In the genomic region with DNA sequence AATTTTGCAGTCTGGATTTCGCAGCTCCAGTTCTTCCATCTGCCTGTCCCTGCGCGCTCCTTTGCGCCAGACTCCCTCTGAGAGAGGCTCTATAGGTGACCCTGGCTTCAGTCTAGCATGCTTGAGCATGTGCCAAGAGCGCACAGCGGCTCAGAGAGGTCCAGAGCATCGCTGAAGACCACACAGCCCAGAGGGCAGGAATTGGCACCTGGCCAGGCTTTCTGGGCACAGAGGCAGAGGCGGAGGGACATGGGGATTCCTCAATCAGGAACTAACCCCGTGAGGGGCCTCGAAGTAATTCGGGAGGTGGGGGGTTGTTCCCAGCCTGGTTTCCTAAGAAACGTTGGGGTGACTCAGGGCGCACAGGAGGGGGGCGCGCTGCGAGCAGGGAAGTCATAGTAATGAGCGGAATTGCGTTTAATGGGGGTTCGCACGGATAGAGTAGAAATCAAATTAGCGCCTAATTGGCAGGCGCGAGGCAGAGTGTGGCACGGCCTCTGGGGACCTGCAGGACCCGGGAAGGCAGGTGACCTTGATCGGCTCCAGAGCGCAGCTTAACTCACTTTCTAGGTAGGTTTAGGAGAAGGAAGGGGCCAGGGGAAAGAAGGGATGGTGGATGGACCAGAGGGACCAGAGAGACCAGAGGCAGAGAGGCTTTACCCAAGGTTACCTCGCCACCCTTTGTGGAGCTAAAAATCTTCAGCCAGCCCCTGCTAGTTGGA, we compare ENCODE assay signal across 8 mouse cellular contexts.
DNase-seq lines count a peak whose midpoint lies in the region; ATAC-seq and TF ChIP-seq lines count a peak whose summit lies in the region.

No protein-coding gene starts in this region.

- H3K9ac ChIP-seq in heart, embryonic 14.5 days (ENCODE audit: low read length): peak overlapping the region; percentile 27; the same call in 1 of the 2 replicates
- H3K9ac ChIP-seq in heart, adult 2 months (ENCODE audit: low read depth, low read length): no peak overlapping the region
- no peak overlapping the region for H3K9ac ChIP-seq in embryonic facial prominence, embryonic 15.5 days
- H3K9ac ChIP-seq in intestine, embryonic 15.5 days: no peak overlapping the region
- no peak overlapping the region for H3K9ac ChIP-seq in neural tube, embryonic 12.5 days

- WGBS in heart, embryonic 14.5 days: 7% methylated on average over 28 of the region's 28 CpGs
- 15% methylated on average over 28 of the region's 28 CpGs for WGBS in heart, adult 2 months
- WGBS in embryonic facial prominence, embryonic 15.5 days: 5% methylated on average over 28 of the region's 28 CpGs
- WGBS in intestine, embryonic 15.5 days: 11% methylated on average over 28 of the region's 28 CpGs
- 9% methylated on average over 28 of the region's 28 CpGs for WGBS in neural tube, embryonic 12.5 days

- no peak for TF ChIP-seq CTCF in heart, adult 2 months (IDR thresholded peaks at IDR 0.05)

- no peak for DNase-seq in heart, adult 2 months
- peak; percentile 71 for DNase-seq in Muller cell, postnatal 12 days (ENCODE audit: inconsistent ontology term)
- DNase-seq in spleen, postnatal 36 days (ENCODE audit: low spot score in 2 of 2): no peak
- DNase-seq in thymus, postnatal 25 days: no peak

- peak overlapping the region; percentile 54 for H3K4me2 ChIP-seq in heart, embryonic 14.5 days (ENCODE audit: low read length)
- peak overlapping the region; percentile 43 for H3K4me2 ChIP-seq in embryonic facial prominence, embryonic 15.5 days (replicated peaks)
- peak overlapping the region; percentile 22 for H3K4me2 ChIP-seq in intestine, embryonic 15.5 days (replicated peaks)
- H3K4me2 ChIP-seq in neural tube, embryonic 12.5 days (replicated peaks): peak overlapping the region; percentile 47

- no peaks in the 10 kb centered on the region for H3K9me3 ChIP-seq in heart, embryonic 14.5 days (ENCODE audit: control insufficient read depth, low read length)
- no peaks in the 10 kb centered on the region for H3K9me3 ChIP-seq in embryonic facial prominence, embryonic 15.5 days (replicated peaks)
- H3K9me3 ChIP-seq in intestine, embryonic 15.5 days: no peaks in the 10 kb centered on the region
- no peaks in the 10 kb centered on the region for H3K9me3 ChIP-seq in neural tube, embryonic 12.5 days

- TF ChIP-seq POLR2A in heart, adult 2 months (IDR thresholded peaks at IDR 0.05; ENCODE audit: insufficient read depth, low read depth, low read length): no peak

- H3K27ac ChIP-seq in heart, embryonic 14.5 days (replicated peaks in 1 of 2; ENCODE audit: control insufficient read depth in 1 of 2, insufficient read depth in 1 of 2, low read depth in 2 of 2, low read length in 2 of 2): no peak overlapping the region
- H3K27ac ChIP-seq in heart, adult 2 months: no peak overlapping the region
- no peak overlapping the region for H3K27ac ChIP-seq in embryonic facial prominence, embryonic 15.5 days (replicated peaks)
- H3K27ac ChIP-seq in intestine, embryonic 15.5 days: no peak overlapping the region
- no peak overlapping the region for H3K27ac ChIP-seq in neural tube, embryonic 12.5 days

- intact Hi-C loops in heart, adult 2 months (cut with DNase I): no loop called here

- H3K79me2 ChIP-seq in heart, adult 2 months (replicated peaks; ENCODE audit: control insufficient read depth, insufficient read depth, low read length): no peaks in the 10 kb centered on the region

- H3K36me3 ChIP-seq in heart, embryonic 14.5 days (ENCODE audit: control insufficient read depth, insufficient read depth, low read length): no peaks in the 10 kb centered on the region
- H3K36me3 ChIP-seq in heart, adult 2 months (ENCODE audit: control insufficient read depth, insufficient read depth, low read length): no peaks in the 10 kb centered on the region
- H3K36me3 ChIP-seq in embryonic facial prominence, embryonic 15.5 days: no peaks in the 10 kb centered on the region
- H3K36me3 ChIP-seq in intestine, embryonic 15.5 days: no peaks in the 10 kb centered on the region
- H3K36me3 ChIP-seq in neural tube, embryonic 12.5 days: no peaks in the 10 kb centered on the region

- TF ChIP-seq EP300 in heart, adult 2 months (IDR thresholded peaks at IDR 0.05; ENCODE audit: insufficient read depth, low read depth, low read length): no peak

- peaks cover 16% of the 10 kb centered on the region for H3K27me3 ChIP-seq in heart, embryonic 14.5 days (ENCODE audit: control insufficient read depth, insufficient read depth, low read length)
- H3K27me3 ChIP-seq in heart, adult 2 months (ENCODE audit: control insufficient read depth, insufficient read depth, low read length): no peaks in the 10 kb centered on the region
- 0 out of 2 replicates have a peak, but pooled peaks cover 3% of the 10 kb centered on the region for H3K27me3 ChIP-seq in embryonic facial prominence, embryonic 15.5 days
- H3K27me3 ChIP-seq in intestine, embryonic 15.5 days (replicated peaks): peaks cover 9% of the 10 kb centered on the region; the same call in 1 of the 2 replicates
- peaks cover 3% of the 10 kb centered on the region for H3K27me3 ChIP-seq in neural tube, embryonic 12.5 days (replicated peaks)

- peak overlapping the region in 1 of 2 experiments; percentile 12; a peak in 2 of 4 replicates for H3K4me3 ChIP-seq in heart, embryonic 14.5 days (ENCODE audit: control insufficient read depth in 1 of 2, insufficient read depth in 1 of 2, low read depth in 1 of 2, low read length in 2 of 2)
- no peak overlapping the region for H3K4me3 ChIP-seq in heart, adult 2 months
- peak overlapping the region; percentile 21; the same call in 1 of the 2 replicates for H3K4me3 ChIP-seq in embryonic facial prominence, embryonic 15.5 days (replicated peaks)
- H3K4me3 ChIP-seq in intestine, embryonic 15.5 days (replicated peaks): no peak overlapping the region
- no peak overlapping the region for H3K4me3 ChIP-seq in neural tube, embryonic 12.5 days

- H3K4me1 ChIP-seq in heart, embryonic 14.5 days (ENCODE audit: control insufficient read depth in 2 of 2, insufficient read depth in 2 of 2, low read length in 2 of 2): peaks cover 4 to 6% of the 10 kb centered on the region in 2 experiments; a peak in 3 of 4 replicates
- no peaks in the 10 kb centered on the region for H3K4me1 ChIP-seq in heart, adult 2 months (ENCODE audit: control insufficient read depth, insufficient read depth, low read length)
- H3K4me1 ChIP-seq in embryonic facial prominence, embryonic 15.5 days: peaks cover 14% of the 10 kb centered on the region
- peaks cover 3% of the 10 kb centered on the region for H3K4me1 ChIP-seq in intestine, embryonic 15.5 days (replicated peaks)
- H3K4me1 ChIP-seq in neural tube, embryonic 12.5 days: peaks cover 17% of the 10 kb centered on the region

- ATAC-seq in heart, embryonic 14.5 days (ENCODE audit: insufficient number of reproducible peaks, insufficient read depth, low FRiP score, low read depth): no peak
- ATAC-seq in embryonic facial prominence, embryonic 15.5 days (ENCODE audit: insufficient number of reproducible peaks, low FRiP score, low TSS enrichment, low read depth): peak; percentile 32; the same call in 1 of the 2 replicates
- ATAC-seq in intestine, embryonic 15.5 days: 0 out of 2 replicates have a peak, but pooled peaks have one; percentile 39
- ATAC-seq in neural tube, embryonic 12.5 days (ENCODE audit: low FRiP score, low read depth): peak; percentile 63; the same call in 1 of the 2 replicates
